Mouse (Mus musculus): Measurements from ENCODE around the gene Igsf8. TPM values are rescaled to one million over a fixed set of nuclear protein-coding genes. Genes with fewer than 3 reads are reported as not detected.

Igsf8 gene
- total and polyA plus RNA-seq, 3 experiments: 13.1 to 71.4 (median 33.3) TPM

- no peak for ATAC-seq (ENCODE audit: extremely low read depth, insufficient number of reproducible peaks, low FRiP score, poor library complexity, severe bottlenecking)
- Histone ChIP-seq H3K9me3 (replicated peaks) (no peaks in the 10 kb centered on the region), H3K4me1 (ENCODE audit: insufficient read depth, low read depth, low read length) (no peaks in the 10 kb centered on the region), H3K4me3 (ENCODE audit: low read depth, low read length) (no peak overlapping the region), H3K27me3 (ENCODE audit: insufficient read depth, low read length) (peaks cover 7% of the 10 kb centered on the region; the same call in 1 of the 2 replicates), H3K36me3 (replicated peaks) (no peaks in the 10 kb centered on the region)
- DNase-seq (ENCODE audit: low spot score): no peak
- no peak for TF ChIP-seq GATA2 (IDR thresholded peaks at IDR 0.05; ENCODE audit: borderline replicate concordance, low read depth, low read length)
- TF ChIP-seq TAL1 (conservative IDR thresholded peaks at IDR 0.05; ENCODE audit: low read depth, low read length): no peak
- no peak for TF ChIP-seq POLR2AphosphoS5 (IDR thresholded peaks at IDR 0.05; ENCODE audit: insufficient replicate concordance, low read depth, low read length)
- TF ChIP-seq CTCF (IDR thresholded peaks at IDR 0.05; ENCODE audit: low read depth, low read length): no peak
- no peak for TF ChIP-seq GATA1 (IDR thresholded peaks at IDR 0.05; ENCODE audit: borderline replicate concordance, low read length)
Measured at GRCm38 (mm10) chr1:172342729-172343128, 81.3 kb downstream of the Igsf8 start.

GRCm38 (mm10) chr1:172343914-172344313, 82.5 kb downstream of the Igsf8 start:
- Histone ChIP-seq H3K27me3 (ENCODE audit: insufficient read depth, low read length) (peaks cover 8% of the 10 kb centered on the region; the same call in 1 of the 2 replicates), H3K4me3 (ENCODE audit: low read depth, low read length) (no peak overlapping the region), H3K36me3 (replicated peaks) (no peaks in the 10 kb centered on the region), H3K4me1 (ENCODE audit: insufficient read depth, low read depth, low read length) (no peaks in the 10 kb centered on the region), H3K9me3 (replicated peaks) (no peaks in the 10 kb centered on the region)
- TF ChIP-seq CTCF (IDR thresholded peaks at IDR 0.05; ENCODE audit: low read depth, low read length): no peak
- no peak for TF ChIP-seq GATA1 (IDR thresholded peaks at IDR 0.05; ENCODE audit: borderline replicate concordance, low read length)
- TF ChIP-seq TAL1 (conservative IDR thresholded peaks at IDR 0.05; ENCODE audit: low read depth, low read length): no peak
- no peak for TF ChIP-seq GATA2 (IDR thresholded peaks at IDR 0.05; ENCODE audit: borderline replicate concordance, low read depth, low read length)
- TF ChIP-seq POLR2AphosphoS5 (IDR thresholded peaks at IDR 0.05; ENCODE audit: insufficient replicate concordance, low read depth, low read length): no peak
- ATAC-seq (ENCODE audit: extremely low read depth, insufficient number of reproducible peaks, low FRiP score, poor library complexity, severe bottlenecking): no peak
- DNase-seq (ENCODE audit: low spot score): no peak

GRCm38 (mm10) chr1:172344820-172345219, 83.4 kb downstream of the Igsf8 start:
- Histone ChIP-seq H3K27me3 (ENCODE audit: insufficient read depth, low read length) (peaks cover 10% of the 10 kb centered on the region), H3K9me3 (replicated peaks) (no peaks in the 10 kb centered on the region), H3K4me3 (ENCODE audit: low read depth, low read length) (no peak overlapping the region), H3K36me3 (replicated peaks) (no peaks in the 10 kb centered on the region), H3K4me1 (ENCODE audit: insufficient read depth, low read depth, low read length) (no peaks in the 10 kb centered on the region)
- no peak for ATAC-seq (ENCODE audit: extremely low read depth, insufficient number of reproducible peaks, low FRiP score, poor library complexity, severe bottlenecking)
- DNase-seq (ENCODE audit: low spot score): no peak
- TF ChIP-seq GATA2 (IDR thresholded peaks at IDR 0.05; ENCODE audit: borderline replicate concordance, low read depth, low read length): no peak
- no peak for TF ChIP-seq TAL1 (conservative IDR thresholded peaks at IDR 0.05; ENCODE audit: low read depth, low read length)
- no peak for TF ChIP-seq GATA1 (IDR thresholded peaks at IDR 0.05; ENCODE audit: borderline replicate concordance, low read length)
- TF ChIP-seq POLR2AphosphoS5 (IDR thresholded peaks at IDR 0.05; ENCODE audit: insufficient replicate concordance, low read depth, low read length): no peak
- TF ChIP-seq CTCF (IDR thresholded peaks at IDR 0.05; ENCODE audit: low read depth, low read length): no peak

GRCm38 (mm10) chr1:172346707-172347106, 85.3 kb downstream of the Igsf8 start:
- Histone ChIP-seq H3K4me3 (ENCODE audit: low read depth, low read length) (no peak overlapping the region), H3K27me3 (ENCODE audit: insufficient read depth, low read length) (peaks cover 22% of the 10 kb centered on the region), H3K36me3 (replicated peaks) (no peaks in the 10 kb centered on the region)

GRCm38 (mm10) chr1:172347382-172347781, 85.9 kb downstream of the Igsf8 start:
- TF ChIP-seq CTCF (IDR thresholded peaks at IDR 0.05; ENCODE audit: low read depth, low read length) (no peak), TAL1 (conservative IDR thresholded peaks at IDR 0.05; ENCODE audit: low read depth, low read length) (no peak), GATA1 (IDR thresholded peaks at IDR 0.05; ENCODE audit: borderline replicate concordance, low read length) (no peak), GATA2 (IDR thresholded peaks at IDR 0.05; ENCODE audit: borderline replicate concordance, low read depth, low read length) (no peak), POLR2AphosphoS5 (IDR thresholded peaks at IDR 0.05; ENCODE audit: insufficient replicate concordance, low read depth, low read length) (no peak)
- DNase-seq (ENCODE audit: low spot score): no peak
- H3K4me1 ChIP-seq (ENCODE audit: insufficient read depth, low read depth, low read length): no peaks in the 10 kb centered on the region
- no peaks in the 10 kb centered on the region for H3K9me3 ChIP-seq (replicated peaks)
- peaks cover 22% of the 10 kb centered on the region for H3K27me3 ChIP-seq (ENCODE audit: insufficient read depth, low read length)
- ATAC-seq (ENCODE audit: extremely low read depth, insufficient number of reproducible peaks, low FRiP score, poor library complexity, severe bottlenecking): no peak
- no peaks in the 10 kb centered on the region for H3K36me3 ChIP-seq (replicated peaks)
- H3K4me3 ChIP-seq (ENCODE audit: low read depth, low read length): no peak overlapping the region

More at GRCm38 (mm10) chr1:172346707-172347106, 85.3 kb downstream of the Igsf8 start:
- TF ChIP-seq GATA1 (IDR thresholded peaks at IDR 0.05; ENCODE audit: borderline replicate concordance, low read length): no peak
- TF ChIP-seq TAL1 (conservative IDR thresholded peaks at IDR 0.05; ENCODE audit: low read depth, low read length): no peak
- TF ChIP-seq POLR2AphosphoS5 (IDR thresholded peaks at IDR 0.05; ENCODE audit: insufficient replicate concordance, low read depth, low read length): no peak
- no peak for TF ChIP-seq GATA2 (IDR thresholded peaks at IDR 0.05; ENCODE audit: borderline replicate concordance, low read depth, low read length)
- TF ChIP-seq CTCF (IDR thresholded peaks at IDR 0.05; ENCODE audit: low read depth, low read length): no peak
- no peak for ATAC-seq (ENCODE audit: extremely low read depth, insufficient number of reproducible peaks, low FRiP score, poor library complexity, severe bottlenecking)
- DNase-seq (ENCODE audit: low spot score): no peak
- Histone ChIP-seq H3K4me1 (ENCODE audit: insufficient read depth, low read depth, low read length) (no peaks in the 10 kb centered on the region), H3K9me3 (replicated peaks) (no peaks in the 10 kb centered on the region)

GRCm38 (mm10) chr1:172349504-172349903, 88.1 kb downstream of the Igsf8 start:
- no peaks in the 10 kb centered on the region for H3K4me1 ChIP-seq (ENCODE audit: insufficient read depth, low read depth, low read length)

More at GRCm38 (mm10) chr1:172349504-172349903, 88.1 kb downstream of the Igsf8 start:
- ATAC-seq (ENCODE audit: extremely low read depth, insufficient number of reproducible peaks, low FRiP score, poor library complexity, severe bottlenecking) (no peak), DNase-seq (ENCODE audit: low spot score) (no peak)
- TF ChIP-seq GATA1 (IDR thresholded peaks at IDR 0.05; ENCODE audit: borderline replicate concordance, low read length) (no peak), CTCF (IDR thresholded peaks at IDR 0.05; ENCODE audit: low read depth, low read length) (no peak), POLR2AphosphoS5 (IDR thresholded peaks at IDR 0.05; ENCODE audit: insufficient replicate concordance, low read depth, low read length) (no peak), GATA2 (IDR thresholded peaks at IDR 0.05; ENCODE audit: borderline replicate concordance, low read depth, low read length) (no peak), TAL1 (conservative IDR thresholded peaks at IDR 0.05; ENCODE audit: low read depth, low read length) (no peak)
- no peaks in the 10 kb centered on the region for H3K36me3 ChIP-seq (replicated peaks)
- peaks cover 31% of the 10 kb centered on the region for H3K27me3 ChIP-seq (ENCODE audit: insufficient read depth, low read length)
- no peak overlapping the region for H3K4me3 ChIP-seq (ENCODE audit: low read depth, low read length)
- H3K9me3 ChIP-seq (replicated peaks): no peaks in the 10 kb centered on the region

Measured in G1E (cell line).